Mouse (Mus musculus) forebrain, embryonic 16.5 days (tissue): Measurements from ENCODE around the gene Cep170b. TPM values are rescaled to one million over a fixed set of nuclear protein-coding genes. Genes with fewer than 3 reads are reported as not detected.

Source experiments
- ATAC-seq: fragments of 200-750 bp; cut with Nextera tagmentation; 2 replicates; pipeline ENCODE4 v1.8.0; 2017; ENCODE audit warnings: mild to moderate bottlenecking, moderate library complexity
- H3K27ac ChIP-seq: fragments of 300-500 bp; sonication (generic); 2 replicates; pipeline ENCODE4 v1.5.1; 2014; ENCODE audit warnings: low read length, control low read depth
- H3K27me3 ChIP-seq: fragments of 300-500 bp; sonication (generic); replicated peaks from 2 replicates; pipeline ENCODE4 v1.6.1; 2014; ENCODE audit warnings: low read length; ENCODE audit not compliant: control insufficient read depth, insufficient read depth
- H3K36me3 ChIP-seq: fragments of 300-500 bp; sonication (generic); 2 replicates; pipeline ENCODE4 v1.6.1; 2014; ENCODE audit not compliant: control insufficient read depth, insufficient read depth
- H3K4me1 ChIP-seq: fragments of 300-500 bp; sonication (generic); replicated peaks from 2 replicates; pipeline ENCODE4 v1.6.1; 2014; ENCODE audit warnings: low read length; ENCODE audit not compliant: control insufficient read depth, insufficient read depth
- H3K4me2 ChIP-seq: fragments of 300-500 bp; sonication (generic); 2 replicates; pipeline ENCODE4 v1.6.1; 2014; ENCODE audit warnings: mild to moderate bottlenecking, low read length, control low read depth
- H3K4me3 ChIP-seq: fragments of 300-500 bp; sonication (generic); replicated peaks from 2 replicates; pipeline ENCODE4 v1.5.1; 2014; ENCODE audit warnings: mild to moderate bottlenecking, low read length, control low read depth
- H3K9ac ChIP-seq: fragments of 300-500 bp; sonication (generic); replicated peaks from 2 replicates; pipeline ENCODE4 v1.6.1; 2014; ENCODE audit warnings: low read depth, low read length, control low read depth
- H3K9me3 ChIP-seq: fragments of 300-500 bp; sonication (generic); 2 replicates; pipeline ENCODE4 v1.6.1; 2016; ENCODE audit warnings: low read length; ENCODE audit not compliant: control insufficient read depth
- WGBS: fragments of 180-500 bp; shearing (Covaris S2); extraction: QIAGEN DNeasy Blood & Tissue Kit; methylation state at CpG from one replicate; pipeline ENCODE4 v1.1.7; 2014; 5-methylcytosine and 5-hydroxymethylcytosine counted together
- polyA plus RNA-seq: library from polyadenylated mRNA; unstranded; fragments of >200 nt; fragmentation: Nextera tagmentation; extraction: Ambion mirVana; gene quantifications from 2 replicates; pipeline ENCODE4 v1.2.1, GENCODE M21; 2015

Gene Cep170b
- polyA plus RNA-seq, 1 experiment from 2014 or later, result 22.9 TPM

- Histone ChIP-seq H3K4me3 (no peak overlapping the region), H3K27ac (no peak overlapping the region), H3K4me2 (no peak overlapping the region), H3K9me3 (no peaks in the 10 kb centered on the region), H3K36me3 (peaks cover 32% of the 10 kb centered on the region), H3K27me3 (no peaks in the 10 kb centered on the region), H3K9ac (no peak overlapping the region), H3K4me1 (no peaks in the 10 kb centered on the region)
- 87% methylated on average over 2 of the region's 2 CpGs for WGBS
- no peak for ATAC-seq
These were observed 14.0 kb downstream of the Cep170b start for GRCm38 (mm10) chr12:112734108-112734820.

- H3K4me3 ChIP-seq, result no peak overlapping the region
- H3K9ac ChIP-seq, result no peak overlapping the region
- peaks cover 32% of the 10 kb centered on the region for H3K36me3 ChIP-seq
- 90% methylated on average over 19 of the region's 19 CpGs for WGBS
- no peak for ATAC-seq
- no peaks in the 10 kb centered on the region for H3K4me1 ChIP-seq
- no peak overlapping the region for H3K4me2 ChIP-seq
- H3K9me3 ChIP-seq, result no peaks in the 10 kb centered on the region
- H3K27ac ChIP-seq, result no peak overlapping the region
- no peaks in the 10 kb centered on the region for H3K27me3 ChIP-seq
These were observed 14.8 kb downstream of the Cep170b start for GRCm38 (mm10) chr12:112734881-112735655.

GRCm38 (mm10) chr12:112735896-112736635, 15.8 kb downstream of the Cep170b start:
- H3K9me3 ChIP-seq, result no peaks in the 10 kb centered on the region
- no peak overlapping the region for H3K9ac ChIP-seq
- H3K27ac ChIP-seq, result no peak overlapping the region
- H3K4me3 ChIP-seq, result no peak overlapping the region
- no peak overlapping the region for H3K4me2 ChIP-seq
- peaks cover 32% of the 10 kb centered on the region for H3K36me3 ChIP-seq
- H3K27me3 ChIP-seq, result no peaks in the 10 kb centered on the region
- no peaks in the 10 kb centered on the region for H3K4me1 ChIP-seq
- ATAC-seq, result no peak
- 89% methylated on average over 27 of the region's 29 CpGs for WGBS

- 90% methylated on average over 10 of the region's 10 CpGs for WGBS
- no peaks in the 10 kb centered on the region for H3K9me3 ChIP-seq
- ATAC-seq, result no peak
- no peaks in the 10 kb centered on the region for H3K27me3 ChIP-seq
- H3K27ac ChIP-seq, result no peak overlapping the region
- H3K4me3 ChIP-seq, result no peak overlapping the region
- no peak overlapping the region for H3K9ac ChIP-seq
- H3K4me2 ChIP-seq, result no peak overlapping the region
- H3K4me1 ChIP-seq, result no peaks in the 10 kb centered on the region
- H3K36me3 ChIP-seq, result peaks cover 32% of the 10 kb centered on the region
These were observed 16.3 kb downstream of the Cep170b start for GRCm38 (mm10) chr12:112736636-112736925.

- Histone ChIP-seq H3K9ac (no peak overlapping the region), H3K27me3 (no peaks in the 10 kb centered on the region), H3K9me3 (no peaks in the 10 kb centered on the region), H3K4me1 (no peaks in the 10 kb centered on the region), H3K36me3 (peaks cover 27% of the 10 kb centered on the region), H3K4me2 (no peak overlapping the region), H3K4me3 (no peak overlapping the region), H3K27ac (no peak overlapping the region)
- 94% methylated on average over 7 of the region's 7 CpGs for WGBS
- ATAC-seq, result no peak
These were observed 16.8 kb downstream of the Cep170b start for GRCm38 (mm10) chr12:112737081-112737480.

- 76% methylated on average over 14 of the region's 14 CpGs for WGBS
- Histone ChIP-seq H3K9ac (no peak overlapping the region), H3K27me3 (no peaks in the 10 kb centered on the region), H3K4me2 (no peak overlapping the region), H3K36me3 (peaks cover 21% of the 10 kb centered on the region), H3K27ac (no peak overlapping the region), H3K4me3 (no peak overlapping the region), H3K9me3 (no peaks in the 10 kb centered on the region), H3K4me1 (no peaks in the 10 kb centered on the region)
- ATAC-seq, result no peak
These were observed 17.5 kb downstream of the Cep170b start for GRCm38 (mm10) chr12:112737761-112738160.

- no peak overlapping the region for H3K9ac ChIP-seq
- peaks cover 19% of the 10 kb centered on the region for H3K36me3 ChIP-seq
- H3K4me3 ChIP-seq, result no peak overlapping the region
- no peak for ATAC-seq
- no peak overlapping the region for H3K4me2 ChIP-seq
- no peaks in the 10 kb centered on the region for H3K9me3 ChIP-seq
- 93% methylated on average over 31 of the region's 31 CpGs for WGBS
- no peaks in the 10 kb centered on the region for H3K27me3 ChIP-seq
- H3K27ac ChIP-seq, result no peak overlapping the region
- 0 out of 2 replicates have a peak, but pooled peaks cover 2% of the 10 kb centered on the region for H3K4me1 ChIP-seq
These were observed 18.2 kb downstream of the Cep170b start for GRCm38 (mm10) chr12:112738281-112739022.

- Histone ChIP-seq H3K4me1 (0 out of 2 replicates have a peak, but pooled peaks cover 2% of the 10 kb centered on the region), H3K9ac (no peak overlapping the region), H3K27me3 (no peaks in the 10 kb centered on the region), H3K4me3 (no peak overlapping the region), H3K27ac (no peak overlapping the region), H3K9me3 (no peaks in the 10 kb centered on the region), H3K36me3 (peaks cover 17% of the 10 kb centered on the region), H3K4me2 (no peak overlapping the region)
- ATAC-seq, result no peak
- 89% methylated on average over 24 of the region's 24 CpGs for WGBS
These were observed 18.8 kb downstream of the Cep170b start for GRCm38 (mm10) chr12:112739023-112739568.
